Mouse (Mus musculus) right cerebral cortex, postnatal 10 days (tissue): Measurements from ENCODE around the gene Hnrnpab.

Experiments used
- DNase-seq, 2 experiments: peaks; one replicate each; pipeline ENCODE4 v3.0.0; 2021; ENCODE audit warnings: low spot score in 2 of 2

The Hnrnpab gene

DNA sequence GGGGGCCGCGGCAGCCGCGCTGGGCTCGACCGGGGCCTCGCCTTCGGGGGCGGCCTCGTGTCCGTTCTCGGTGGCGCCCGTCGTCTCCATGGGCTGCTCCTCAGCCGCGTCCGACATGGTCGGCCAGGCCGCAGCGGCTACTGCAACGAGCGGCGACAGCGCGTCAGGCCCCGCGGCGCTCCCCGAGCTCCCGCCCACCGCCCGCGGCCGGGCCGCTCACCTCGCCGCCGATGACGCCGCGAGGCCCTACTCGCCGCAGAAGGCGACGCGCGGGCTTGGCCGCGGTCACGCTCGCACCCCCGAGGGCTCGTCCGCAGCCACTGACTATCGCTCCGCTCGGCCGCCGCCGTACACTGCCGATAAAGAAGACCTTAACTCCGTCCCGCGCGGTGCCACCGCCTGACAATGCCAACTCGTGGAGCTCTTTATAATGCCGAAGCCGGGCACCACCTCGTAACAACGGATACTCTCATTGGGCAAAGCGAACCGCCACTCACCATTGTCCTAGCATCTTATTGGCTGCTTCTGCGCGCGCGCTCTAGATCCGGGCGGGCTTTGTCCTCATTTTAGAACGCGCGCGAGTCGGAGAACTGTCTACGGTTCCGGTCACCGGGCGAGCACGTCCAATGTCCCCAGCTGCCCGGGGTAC is at the start of gene Hnrnpab:
Gene Hnrnpab, minus strand, starts transcription at position 401 of the 649 bp plus-strand sequence.
- peak; percentile 99 for DNase-seq

GRCm38 (mm10) chr11:51654891-51655290 is 48.2 kb upstream of the Hnrnpab start:
- DNase-seq, result no peak

GRCm38 (mm10) chr11:51653736-51654135 is 47.1 kb upstream of the Hnrnpab start:
- no peak for DNase-seq

DNA sequence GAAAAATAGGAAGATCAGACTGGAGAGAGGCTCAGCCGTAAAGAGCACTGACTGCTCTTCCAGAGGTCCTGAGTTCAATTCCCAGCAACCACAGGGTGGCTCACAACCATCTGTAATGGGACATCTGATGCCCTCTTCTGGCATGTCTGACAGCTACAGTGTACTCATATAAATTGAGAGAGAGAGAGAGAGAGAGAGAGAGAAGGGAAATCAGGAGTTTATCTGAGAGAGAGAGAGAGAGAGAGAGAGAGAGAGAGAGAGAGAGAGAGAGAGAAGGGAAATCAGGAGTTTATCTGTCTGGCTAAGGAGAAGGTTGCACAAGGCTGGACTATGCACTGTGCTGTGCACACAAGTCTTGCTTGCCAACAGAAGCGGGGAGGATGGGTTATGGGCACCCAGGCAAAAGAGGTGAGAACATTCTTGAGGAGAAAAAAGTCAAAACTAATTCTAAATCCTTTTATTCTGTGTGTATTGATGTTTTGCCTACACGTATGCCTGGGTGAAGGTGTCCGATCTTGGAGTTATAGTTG is 46.3 kb upstream of the Hnrnpab start:
- DNase-seq, result no peak

DNA sequence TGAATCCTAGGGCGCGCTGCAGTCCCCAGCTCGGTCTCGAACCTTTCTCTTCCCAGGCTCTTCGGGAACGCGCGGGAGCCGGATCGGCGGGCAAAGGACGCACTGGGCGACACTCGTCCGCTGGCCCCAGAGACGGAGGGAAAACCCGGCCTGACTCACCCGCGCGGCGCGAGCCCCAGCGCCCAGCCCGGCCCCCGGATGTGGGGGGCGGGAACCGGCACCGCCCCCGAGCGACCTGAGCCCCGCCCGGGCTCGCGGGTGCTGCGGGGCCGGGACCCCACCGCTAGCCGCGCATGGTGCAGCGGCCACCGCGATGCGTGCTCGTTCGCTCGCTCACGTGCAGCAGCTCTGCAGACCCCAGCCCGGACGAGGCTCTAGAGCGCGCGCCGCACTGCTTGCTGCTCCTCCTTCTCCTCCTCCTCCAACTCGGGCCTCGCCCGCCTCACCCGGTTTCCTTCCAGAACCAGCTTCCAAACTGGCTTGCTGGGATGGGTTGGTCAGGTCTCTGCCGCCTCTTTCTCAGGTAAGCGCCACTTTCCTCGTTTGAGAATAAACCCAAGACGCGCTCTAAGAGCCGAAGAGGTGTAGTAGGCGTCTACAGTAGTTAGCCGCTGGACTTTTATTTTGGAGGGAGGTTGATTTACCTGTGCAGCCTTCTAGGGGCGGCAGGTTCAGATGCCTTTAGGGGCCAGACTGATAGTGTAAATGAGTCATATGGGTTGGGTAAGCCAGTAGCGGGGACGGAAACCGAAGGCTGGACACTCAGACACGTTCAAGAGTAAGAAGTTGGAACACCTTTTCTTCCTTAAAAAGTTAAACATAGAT is 44.3 kb upstream of the Hnrnpab start, which contains the start of the genes N4bp3 and D930048N14Rik:
Gene N4bp3, minus strand, starts transcription at position 152 of the 825 bp plus-strand sequence.
Gene D930048N14Rik, plus strand, starts transcription at position 264 of the 825 bp plus-strand sequence.
- DNase-seq, result peak; percentile 64 to 67

DNA sequence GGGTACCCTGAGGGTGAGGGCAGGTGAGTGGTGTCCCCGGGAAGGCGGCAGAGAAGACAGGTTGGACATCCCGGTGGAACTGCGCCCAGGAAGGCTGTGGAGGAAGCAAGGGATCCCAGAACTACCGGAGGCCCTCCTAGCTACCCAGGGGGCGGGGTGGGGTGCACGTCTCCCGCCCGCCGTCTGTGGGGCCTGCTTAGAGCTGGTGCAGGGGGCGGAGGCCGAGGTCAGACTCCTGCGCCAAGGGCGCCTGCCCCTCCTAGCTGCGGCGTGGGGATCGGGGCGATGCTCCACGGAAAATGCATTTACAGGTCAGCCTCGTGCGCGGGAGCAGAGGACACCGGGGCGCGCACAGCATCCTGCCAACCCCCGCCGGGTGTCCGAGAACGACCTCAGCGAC is 43.6 kb upstream of the Hnrnpab start:
- DNase-seq, result peak in 1 of 2 experiments; percentile 25

GRCm38 (mm10) chr11:51649889-51650199 is 43.2 kb upstream of the Hnrnpab start:
- peak in 1 of 2 experiments; percentile 41 for DNase-seq

GRCm38 (mm10) chr11:51649111-51649888 is 42.7 kb upstream of the Hnrnpab start:
- DNase-seq, result peak in 1 of 2 experiments; percentile 19

- DNase-seq, result peak in 1 of 2 experiments; percentile 21
These were observed 41.9 kb upstream of the Hnrnpab start for GRCm38 (mm10) chr11:51648566-51648965.

DNA sequence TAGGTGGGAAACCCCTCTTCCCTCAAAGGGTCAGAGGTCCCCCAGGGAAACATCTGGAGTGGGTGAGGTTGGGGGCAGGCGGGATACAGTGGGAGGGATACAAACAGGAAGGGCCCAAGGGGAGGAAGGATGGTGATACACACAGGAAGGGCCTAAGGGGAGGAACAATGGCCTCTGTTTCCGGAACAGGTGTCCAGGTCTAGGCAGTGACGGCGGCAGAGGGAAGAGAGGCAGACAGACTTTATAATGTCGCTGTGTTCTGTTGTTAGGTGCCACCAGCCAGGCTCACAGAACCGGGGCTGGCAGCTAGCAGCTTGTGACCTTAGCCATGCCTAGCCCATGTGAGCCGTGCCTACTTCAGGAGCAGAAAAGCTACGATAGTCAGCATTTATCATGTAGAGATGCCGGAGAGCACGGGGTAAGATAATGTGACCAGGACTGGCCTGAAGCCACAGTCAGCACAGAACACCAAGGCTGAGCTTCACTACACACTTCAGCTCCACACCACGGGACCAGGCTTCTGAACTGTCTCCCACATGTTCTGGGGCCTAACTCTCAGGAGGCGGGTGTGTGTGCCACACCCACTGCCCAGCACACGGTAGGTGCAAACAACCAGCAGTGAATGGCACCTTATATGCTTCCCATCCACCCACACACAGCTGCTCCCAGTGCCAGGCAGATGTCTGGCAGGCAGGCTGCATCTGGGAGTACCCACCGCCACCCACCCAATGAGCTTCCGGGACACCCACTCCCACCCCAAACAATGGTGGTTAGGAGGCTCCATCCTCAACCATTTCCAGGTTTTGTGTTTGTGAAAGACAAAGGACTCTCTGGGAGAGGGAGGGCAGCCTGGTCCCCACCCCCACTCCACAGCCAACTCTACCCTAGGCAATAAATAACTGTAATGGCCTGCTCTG is 40.4 kb upstream of the Hnrnpab start:
- peak in 1 of 2 experiments; percentile 21 for DNase-seq

DNA sequence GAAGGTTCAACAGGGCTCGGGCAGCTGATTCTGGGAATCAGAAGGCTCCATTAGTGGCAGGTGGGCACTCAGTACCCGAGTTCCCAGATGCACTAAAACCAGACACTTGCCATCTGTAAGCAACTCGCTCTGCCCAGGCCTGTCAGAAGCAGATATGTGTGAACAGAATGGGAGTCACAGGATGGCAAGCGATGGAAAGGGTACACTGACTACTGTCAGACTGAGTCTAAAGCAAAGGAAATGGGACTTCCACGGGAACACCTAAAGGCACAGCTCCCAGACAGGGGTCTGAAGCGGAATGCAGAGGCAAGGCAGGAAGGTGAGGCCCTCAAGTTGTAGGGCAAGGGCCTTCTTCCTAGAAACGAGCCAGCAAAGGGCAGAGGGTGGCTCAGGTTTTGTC is 39.6 kb upstream of the Hnrnpab start:
- peak in 1 of 2 experiments; percentile 20 for DNase-seq

GRCm38 (mm10) chr11:51645293-51645692 is 38.6 kb upstream of the Hnrnpab start:
- DNase-seq, result peak in 1 of 2 experiments; percentile 36

DNA sequence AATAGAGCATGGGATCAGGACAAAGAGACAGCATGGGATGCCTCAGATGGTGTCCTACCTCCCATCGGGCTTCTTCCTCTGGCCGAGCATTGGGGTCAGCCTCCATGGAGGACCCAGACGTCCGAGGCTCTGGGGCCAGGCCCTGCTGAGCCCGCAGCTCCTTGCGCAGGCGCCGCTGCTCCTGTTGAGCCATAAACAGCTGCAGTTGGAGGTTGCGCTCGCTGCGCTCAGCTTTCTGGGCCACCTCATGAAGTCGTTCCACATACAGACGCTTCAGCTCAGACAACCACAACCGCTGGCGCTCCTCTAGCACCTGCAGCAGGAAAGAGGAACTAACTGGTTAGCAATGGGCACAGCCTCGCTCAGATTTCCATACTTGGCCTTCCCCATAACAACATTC is 37.6 kb upstream of the Hnrnpab start:
- DNase-seq, result peak in 1 of 2 experiments; percentile 21

- peak in 1 of 2 experiments; percentile 43 for DNase-seq
These were observed 37.1 kb upstream of the Hnrnpab start for GRCm38 (mm10) chr11:51643761-51644160.

DNA sequence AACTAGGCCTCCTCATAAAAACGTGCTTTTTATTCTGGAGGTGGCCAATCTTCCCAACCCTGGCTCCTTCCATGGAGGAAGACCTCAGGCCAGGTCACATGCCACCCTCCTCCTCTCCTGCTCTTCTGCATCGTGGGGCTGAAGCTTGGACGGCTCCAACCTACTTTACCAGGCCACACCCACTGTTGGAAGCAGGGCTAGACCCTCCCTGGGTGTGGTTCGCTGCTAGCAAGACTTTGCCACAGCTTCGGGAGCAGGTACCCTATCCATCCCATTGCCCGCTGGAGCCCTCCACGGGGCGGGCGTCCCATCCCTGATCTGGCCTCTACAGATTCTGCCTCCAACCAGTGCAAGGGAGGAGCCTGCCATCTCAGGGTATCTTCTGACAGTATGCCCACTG is 36.6 kb upstream of the Hnrnpab start:
- DNase-seq, result no peak

DNA sequence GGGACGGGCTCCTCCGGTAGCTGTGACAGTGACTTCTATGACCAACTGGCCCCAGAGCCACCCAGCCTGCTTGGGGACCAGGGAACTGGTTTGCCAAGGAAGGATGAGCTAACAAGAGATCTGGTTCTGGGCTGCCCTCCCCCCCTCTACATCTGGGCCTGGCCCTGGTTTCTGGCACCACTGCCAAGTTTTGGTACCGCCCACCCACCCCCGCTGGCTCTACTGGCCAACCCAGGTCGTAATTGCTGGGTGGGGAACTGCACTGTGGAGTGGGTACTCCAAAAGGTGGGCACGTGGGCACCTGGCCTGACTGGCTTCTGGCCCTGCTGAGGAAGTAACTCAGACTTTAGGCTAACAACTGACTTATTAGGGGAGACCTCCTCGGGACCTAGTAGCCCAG is 34.1 kb upstream of the Hnrnpab start:
- DNase-seq, result peak in 1 of 2 experiments; percentile 18

- DNase-seq, result no peak
These were observed 31.9 kb upstream of the Hnrnpab start for GRCm38 (mm10) chr11:51638497-51638896.

DNA sequence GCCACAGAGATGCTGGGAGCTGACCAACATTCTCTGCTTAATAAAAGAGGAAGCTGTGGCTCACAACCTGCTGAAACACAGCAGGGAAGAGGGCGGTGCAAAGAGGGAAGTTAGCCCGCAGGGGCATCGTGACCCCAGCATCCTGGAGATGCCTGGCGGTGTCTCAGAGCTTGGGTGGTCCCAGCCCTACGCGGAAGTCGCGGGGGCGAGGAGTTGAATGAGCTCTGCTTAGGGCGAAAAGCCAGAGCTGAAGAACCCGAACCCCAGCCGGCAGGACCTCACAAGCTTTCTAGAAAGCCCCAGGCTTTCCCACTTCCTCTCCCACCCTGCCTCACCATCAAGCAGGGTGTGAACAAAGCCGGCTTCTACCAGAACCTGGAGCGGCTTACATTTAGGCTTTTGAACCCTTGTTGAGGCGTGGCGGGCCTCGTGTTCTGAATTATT is 31.3 kb upstream of the Hnrnpab start:
- peak; percentile 54 to 55 for DNase-seq

- DNase-seq, result peak; percentile 69 to 73
These were observed 29.7 kb upstream of the Hnrnpab start for GRCm38 (mm10) chr11:51636323-51636684.

- DNase-seq, result peak; percentile 97
These were observed 29.1 kb upstream of the Hnrnpab start, which contains the start of gene Rmnd5b for GRCm38 (mm10) chr11:51635525-51636322. Gene Rmnd5b, minus strand, starts transcription at chr11:51635896.
